Mouse (Mus musculus) liver, embryonic 14.5 days (tissue): ENCODE data around the gene Slc44a1.

Experiments
- CTCF ChIP-seq: IDR thresholded peaks from 2 replicates; pipeline ENCODE4 v1.5.1; 2016; ENCODE audit warnings: antibody characterized with exemption, low read depth, control low read depth
- EP300 ChIP-seq: IDR thresholded peaks from 2 replicates; pipeline ENCODE4 v1.6.1; 2016; ENCODE audit warnings: antibody characterized with exemption, low read depth

DNA sequence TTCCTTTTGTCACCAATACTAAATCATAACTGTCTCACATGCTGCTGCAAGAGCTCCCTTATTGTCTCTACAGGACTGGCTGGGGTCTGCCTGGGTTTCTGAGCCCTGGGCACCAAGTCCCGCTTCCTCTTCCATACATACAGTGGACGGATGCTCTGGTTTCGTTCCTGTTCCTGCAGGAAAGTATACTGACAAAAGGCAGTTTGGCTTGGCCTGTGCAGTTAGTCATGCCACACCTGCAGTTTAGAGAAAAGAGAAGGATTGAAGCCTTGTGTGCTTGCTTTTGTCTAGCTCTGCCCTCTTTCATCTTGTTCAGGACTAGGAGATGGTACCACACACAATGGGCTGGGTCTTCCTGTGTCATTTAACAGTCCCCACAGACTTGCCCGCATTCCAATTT is 149.3 kb downstream of the Slc44a1 start:
- TF ChIP-seq CTCF, result no peak
- no peak for TF ChIP-seq EP300
